Mouse (Mus musculus): ENCODE measurements around the gene Lurap1.

Lurap1 gene

GRCm38 (mm10) chr4:116151238-116151637 is at the start of gene Lurap1:
Gene Lurap1, minus strand, starts transcription at chr4:116151338.
- DNase-seq: no peak

DNA sequence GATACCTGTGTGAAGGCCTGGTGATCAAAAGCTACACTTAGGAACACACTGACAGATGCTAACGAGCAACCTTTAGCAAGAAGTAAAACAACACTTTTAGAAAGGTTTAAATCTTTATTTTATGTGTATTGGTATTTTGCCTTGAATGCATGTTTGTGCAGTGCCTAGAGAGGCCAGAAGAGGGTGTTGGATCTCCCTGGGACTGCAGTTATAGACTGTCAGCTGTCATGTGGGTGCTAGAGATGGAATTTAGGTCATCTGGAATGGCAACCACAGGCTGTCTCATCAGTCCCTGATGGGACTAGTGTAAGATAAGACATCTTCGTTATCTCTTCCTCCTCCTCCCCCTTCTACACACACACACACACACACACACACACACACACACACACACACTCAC is 47.3 kb upstream of the Lurap1 start:
- DNase-seq: no peak

DNA sequence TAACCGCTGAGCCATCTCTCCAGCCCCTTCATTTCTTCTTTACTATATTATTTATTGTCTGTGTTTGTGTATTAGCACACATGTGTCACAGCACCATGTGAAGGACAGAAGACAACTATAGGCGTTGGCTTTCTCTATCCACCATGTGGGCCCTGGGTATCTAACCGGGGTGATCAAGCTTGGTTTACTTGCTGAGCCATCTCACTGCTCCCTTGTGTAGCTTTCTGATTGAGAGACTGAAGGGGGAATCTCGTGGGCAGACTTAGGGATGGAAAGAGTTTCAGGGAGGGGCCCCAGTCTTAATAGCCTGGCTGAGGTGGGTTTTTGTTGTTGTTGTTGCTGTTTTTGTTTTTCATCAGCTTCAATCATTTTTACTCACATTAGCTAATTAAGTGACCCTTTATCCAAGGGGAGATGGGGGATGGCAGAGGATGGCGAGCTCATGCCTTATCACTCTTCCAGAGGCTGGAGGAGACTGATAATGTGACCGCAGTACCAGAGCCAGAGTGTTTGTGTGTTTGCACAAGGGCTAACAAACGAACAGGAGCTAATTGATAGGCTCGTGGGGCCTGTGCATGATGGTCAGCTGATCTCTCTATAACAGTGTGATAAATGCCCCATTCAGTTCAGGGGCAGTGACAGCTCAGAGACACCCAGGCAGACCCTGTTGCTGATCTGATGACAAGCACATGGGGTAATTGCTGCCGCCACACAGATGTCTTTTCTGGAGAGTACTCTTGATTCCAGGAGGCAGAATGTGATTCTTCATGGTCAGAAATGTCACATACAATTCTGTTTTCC is 42.6 kb upstream of the Lurap1 start:
- DNase-seq: no peak

DNA sequence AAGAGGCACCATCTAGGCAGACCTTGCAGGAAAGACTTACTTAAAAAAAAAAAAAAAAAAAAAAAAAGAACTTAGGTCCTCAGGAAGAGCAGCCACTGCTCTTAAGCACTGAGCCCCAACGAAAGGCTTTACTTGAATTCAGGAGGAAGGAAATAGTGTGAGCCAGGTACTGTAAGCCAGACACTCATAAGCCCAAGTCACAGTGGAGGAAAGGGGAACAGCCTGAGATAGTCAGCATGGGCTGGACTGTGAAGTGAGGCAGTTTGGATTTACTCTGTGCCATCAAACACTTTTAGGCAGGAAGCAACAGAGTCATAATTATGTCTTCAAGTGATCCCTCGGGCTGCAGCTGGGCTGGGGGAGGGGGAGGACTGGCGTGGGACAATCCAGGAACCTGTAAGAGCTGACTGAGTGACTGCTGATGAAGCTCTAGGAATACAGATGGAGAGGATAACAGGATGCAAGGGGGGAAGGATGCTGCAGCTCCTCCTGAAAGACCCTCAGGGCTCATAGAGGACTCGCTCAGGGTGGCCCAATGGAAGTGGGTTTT is 41.2 kb upstream of the Lurap1 start:
- no peak for DNase-seq

DNA sequence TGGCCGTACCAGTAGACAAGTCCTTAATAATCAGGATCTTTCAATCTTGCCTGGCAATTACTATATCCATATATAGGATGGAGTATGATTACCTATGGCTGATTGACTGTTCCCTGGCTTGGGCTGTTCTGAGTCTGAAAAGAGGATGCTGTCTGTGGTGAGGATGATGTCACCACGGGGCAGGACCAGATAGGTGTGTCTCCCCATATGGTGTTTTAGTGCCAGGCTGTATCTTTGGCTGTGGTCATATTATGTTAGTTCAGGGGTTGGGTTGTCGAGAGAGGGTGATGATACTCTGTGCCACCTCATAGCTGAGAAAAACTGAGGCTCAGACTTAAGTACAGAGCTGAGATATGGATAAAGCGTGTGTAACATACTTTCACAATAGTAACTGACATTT is 33.9 kb upstream of the Lurap1 start:
- no peak for DNase-seq

DNA sequence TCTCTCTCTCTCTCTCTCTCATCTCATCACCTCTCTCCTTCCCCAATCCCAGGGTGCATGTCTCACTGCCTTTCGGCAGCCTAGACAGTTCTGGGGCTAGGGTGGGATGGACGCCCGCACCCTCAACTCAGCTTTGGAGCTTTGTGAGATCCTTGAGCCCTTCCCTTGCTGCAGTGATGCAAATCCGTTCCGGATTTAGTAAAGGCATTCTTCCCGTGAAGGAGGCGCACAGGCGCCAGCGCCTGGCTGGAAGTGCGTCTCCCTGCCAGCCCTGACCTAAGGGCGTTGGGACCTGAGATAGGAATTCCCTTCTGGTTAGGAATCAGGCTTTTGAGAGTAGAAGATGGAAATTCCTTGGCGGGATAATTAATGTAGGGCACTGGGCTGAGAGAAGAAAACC is 31.6 kb upstream of the Lurap1 start:
- DNase-seq: peak; percentile 53

DNA sequence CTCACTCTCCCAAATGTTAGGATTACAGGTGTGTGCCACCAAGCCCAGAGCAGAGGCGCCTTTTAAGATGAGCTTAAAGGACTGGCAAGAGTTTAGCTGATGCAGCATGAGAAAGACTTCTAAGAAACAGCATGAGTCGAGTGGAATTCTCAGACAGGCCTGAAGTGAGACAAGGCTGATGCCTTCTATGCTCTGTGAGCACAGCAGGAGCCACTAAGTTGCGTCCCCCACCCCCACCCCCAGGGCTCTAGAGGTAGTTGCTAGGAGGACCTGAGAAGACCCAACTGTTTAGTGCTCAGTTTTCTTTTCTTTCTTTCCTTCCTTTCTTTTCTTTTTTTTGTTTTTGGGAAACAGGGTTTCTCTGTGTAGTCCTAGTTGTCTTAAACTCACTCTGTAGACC is 30.9 kb upstream of the Lurap1 start:
- DNase-seq: no peak

DNA sequence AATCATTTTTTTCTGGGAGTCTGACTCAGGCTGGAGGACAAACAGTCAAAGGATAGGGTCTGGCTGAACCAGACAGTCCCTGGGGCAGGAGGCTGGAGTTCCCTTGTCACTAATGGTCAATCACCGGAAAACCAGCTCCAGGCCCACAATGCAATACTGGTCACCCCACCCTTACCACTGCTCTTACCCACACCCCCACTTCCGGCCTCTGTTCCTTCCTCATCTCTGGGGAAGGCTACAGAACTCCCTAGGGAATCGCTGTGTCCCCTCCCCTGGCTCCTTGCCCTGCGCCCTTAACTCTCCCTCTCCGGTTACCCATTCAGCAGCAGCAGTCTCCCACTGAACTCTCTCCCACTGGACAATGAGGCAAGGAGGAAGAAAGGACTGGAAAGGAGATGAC is 26.0 kb upstream of the Lurap1 start:
- DNase-seq: no peak

GRCm38 (mm10) chr4:116176543-116176988 is 25.4 kb upstream of the Lurap1 start:
- peak; percentile 82 for DNase-seq

DNA sequence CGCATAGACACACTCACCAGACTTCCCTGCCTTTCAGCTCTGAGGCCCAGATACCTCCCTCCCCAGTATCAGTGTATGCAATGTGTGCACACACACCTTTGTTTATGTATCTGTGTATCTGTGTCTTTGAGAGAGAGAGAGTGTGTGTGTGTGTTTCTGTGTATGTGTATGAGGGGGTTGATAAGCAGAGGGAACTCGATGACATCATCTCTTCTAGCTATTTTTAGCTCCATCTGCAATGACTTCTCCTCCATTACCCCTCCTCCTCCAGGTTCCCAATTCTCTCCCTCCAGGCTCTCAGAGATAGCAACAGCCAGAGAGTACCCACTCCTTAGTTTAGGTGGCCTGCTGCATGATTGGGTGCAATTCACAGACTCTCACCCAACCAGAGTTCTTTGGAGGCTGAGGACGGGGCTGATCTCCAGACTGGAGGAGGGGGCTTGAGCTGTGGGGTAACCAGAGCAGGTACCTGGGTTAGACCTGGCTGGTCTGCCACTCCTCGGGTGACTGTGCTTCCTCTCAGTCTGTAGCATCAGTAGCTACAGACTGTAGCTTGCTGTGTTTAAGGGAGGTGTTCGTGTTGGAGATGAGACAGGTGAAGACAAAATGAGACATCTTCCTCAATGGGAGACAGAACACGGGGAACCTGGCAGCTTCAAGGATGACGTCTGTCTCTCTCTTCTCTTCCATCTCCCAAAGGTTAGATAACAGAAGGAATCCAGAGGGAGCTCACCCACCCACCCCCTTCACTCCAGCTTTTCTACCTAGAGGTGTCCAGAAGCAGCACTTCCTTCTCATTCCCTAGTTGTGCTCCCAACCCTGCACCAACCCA is 24.8 kb upstream of the Lurap1 start:
- peak; percentile 70 for DNase-seq

DNA sequence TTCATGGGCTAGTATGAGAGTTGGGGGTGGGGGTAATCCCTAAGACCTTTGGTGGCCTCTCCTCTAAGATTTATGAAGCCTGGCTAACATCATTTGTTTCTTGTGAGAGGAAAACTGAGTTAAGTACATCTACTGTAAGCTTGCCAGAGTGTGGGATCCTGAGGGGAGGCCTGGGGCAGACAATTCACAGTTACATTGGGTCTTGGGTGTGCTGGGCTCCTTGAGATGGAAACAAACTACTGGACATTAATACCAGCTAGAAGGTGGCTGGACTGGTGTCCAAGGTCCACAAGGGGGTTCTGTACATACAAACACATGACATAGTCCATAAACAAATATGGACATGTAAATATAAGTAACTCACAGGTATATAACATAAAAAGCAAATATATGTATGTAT is 24.0 kb upstream of the Lurap1 start:
- no peak for DNase-seq

GRCm38 (mm10) chr4:116174466-116175116 is 23.5 kb upstream of the Lurap1 start:
- DNase-seq: no peak

- DNase-seq: no peak
Observed at GRCm38 (mm10) chr4:116173752-116174151, 22.6 kb upstream of the Lurap1 start.

- DNase-seq: no peak
Observed at GRCm38 (mm10) chr4:116173072-116173471, 21.9 kb upstream of the Lurap1 start, which contains the start of the genes 1700042G07Rik and Gm49337. Gene 1700042G07Rik, plus strand, starts transcription at chr4:116173372. Gene Gm49337, plus strand, starts transcription at chr4:116173384.

- DNase-seq: no peak
Observed at GRCm38 (mm10) chr4:116169353-116169672, 18.2 kb upstream of the Lurap1 start.

DNA sequence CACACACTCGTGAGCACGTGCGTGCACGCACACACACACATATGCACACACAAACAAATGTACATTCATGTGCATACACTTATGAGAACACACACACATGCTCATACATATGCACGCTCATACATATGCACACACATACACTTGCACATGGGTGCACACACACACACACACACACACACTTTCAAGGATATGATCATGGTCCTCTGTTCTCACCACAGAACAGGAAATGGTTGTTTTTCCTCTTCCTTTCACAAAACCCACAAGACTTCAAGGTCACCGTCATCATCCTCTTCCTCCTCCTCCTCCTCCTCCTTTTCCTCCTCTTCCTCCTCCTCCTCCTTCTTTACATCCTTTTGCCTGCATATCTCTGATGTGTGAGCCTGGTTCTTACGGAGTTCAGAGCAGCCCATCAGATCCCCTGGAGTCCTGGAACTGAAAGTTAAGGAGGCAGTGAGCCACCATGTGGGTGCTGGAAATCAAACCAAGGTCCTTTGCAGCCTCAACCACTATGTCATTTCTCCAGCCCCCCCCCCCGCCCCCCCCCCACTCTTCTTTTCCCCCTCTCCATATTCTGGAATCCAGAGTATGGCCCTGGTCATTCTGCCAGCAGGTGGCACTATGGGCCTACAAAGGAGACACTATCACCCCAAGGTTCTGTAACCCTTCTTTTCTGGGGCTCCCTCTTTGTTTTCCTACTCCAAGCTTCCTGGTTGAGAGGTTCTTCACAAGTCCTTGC is 17.6 kb upstream of the Lurap1 start:
- DNase-seq: peak; percentile 63

DNA sequence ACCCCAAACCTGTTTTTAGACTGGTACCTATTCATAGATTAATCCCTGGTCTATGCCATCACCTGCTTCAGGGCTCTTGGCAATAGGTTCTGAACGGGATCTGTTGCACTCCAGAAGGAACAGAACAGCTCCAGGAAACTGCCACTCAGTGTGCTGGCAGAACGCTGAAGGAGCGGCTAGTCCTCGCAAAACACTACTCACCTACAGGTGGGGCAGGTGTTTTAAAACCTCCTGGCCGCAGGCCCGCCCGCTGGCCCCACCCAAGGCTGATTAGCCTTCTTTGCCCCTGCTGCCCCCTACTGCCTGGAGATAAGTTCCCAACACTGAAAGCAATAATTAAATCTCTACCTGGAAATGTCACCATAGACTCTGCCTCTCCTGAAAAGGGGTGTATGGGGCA is 16.3 kb upstream of the Lurap1 start, which contains the start of gene Tspan1:
Gene Tspan1 (minus strand): TSS at position 198 of the 400 bp plus-strand sequence.
- DNase-seq: no peak

DNA sequence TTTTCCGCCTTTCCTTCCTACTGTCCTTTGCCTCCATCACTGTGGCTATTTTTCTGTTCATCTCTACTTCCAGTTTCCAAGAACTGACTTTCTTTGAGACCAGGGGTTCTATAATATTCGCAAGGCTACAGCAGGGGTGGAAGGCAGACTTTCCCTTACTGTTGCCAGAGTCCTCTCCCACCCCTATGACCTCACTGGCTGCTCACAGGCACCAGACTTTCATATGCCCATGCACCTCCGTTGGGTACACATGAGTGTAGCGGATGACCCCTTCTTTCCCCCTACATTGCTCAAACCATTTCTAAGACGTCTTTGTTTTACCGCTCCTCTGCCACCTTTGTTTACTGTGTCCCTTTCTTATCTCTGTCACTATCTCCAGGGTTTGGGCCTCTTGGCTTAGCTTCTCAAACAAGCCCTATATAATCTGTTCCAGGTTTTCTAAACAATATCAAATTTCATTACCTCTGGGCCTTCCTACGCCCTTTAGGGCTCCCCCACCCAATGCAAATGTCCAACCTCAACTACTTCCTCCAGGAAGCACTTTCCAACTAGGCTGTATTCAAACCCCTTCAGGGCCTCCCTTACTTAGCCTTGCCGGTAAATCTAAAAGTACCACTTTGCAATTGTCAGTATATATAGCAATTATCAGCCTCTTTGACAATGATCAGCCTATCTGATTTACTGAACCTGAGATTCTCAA is 14.7 kb upstream of the Lurap1 start:
- no peak for DNase-seq

- DNase-seq: no peak
Observed at GRCm38 (mm10) chr4:116164759-116165554, 13.8 kb upstream of the Lurap1 start.

DNA sequence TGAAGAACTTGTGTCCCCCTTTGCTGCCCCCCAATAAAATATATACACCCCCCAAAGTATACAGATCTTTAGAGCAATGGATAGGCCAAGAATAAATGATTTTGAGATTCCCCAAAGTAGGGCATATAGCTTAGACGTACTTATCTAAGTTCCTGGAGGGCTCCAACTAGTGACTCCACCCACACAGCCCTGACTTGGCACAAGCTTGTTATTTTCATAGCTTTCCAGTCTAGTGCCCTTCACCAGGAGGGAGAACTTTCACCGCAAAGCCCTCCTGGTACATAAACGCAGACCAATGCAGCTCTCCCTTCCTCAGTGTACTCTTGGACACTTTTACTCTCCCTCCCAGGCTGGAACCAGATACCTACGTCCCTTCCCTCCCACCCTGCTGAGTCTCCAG is 11.0 kb upstream of the Lurap1 start:
- no peak for DNase-seq

DNA sequence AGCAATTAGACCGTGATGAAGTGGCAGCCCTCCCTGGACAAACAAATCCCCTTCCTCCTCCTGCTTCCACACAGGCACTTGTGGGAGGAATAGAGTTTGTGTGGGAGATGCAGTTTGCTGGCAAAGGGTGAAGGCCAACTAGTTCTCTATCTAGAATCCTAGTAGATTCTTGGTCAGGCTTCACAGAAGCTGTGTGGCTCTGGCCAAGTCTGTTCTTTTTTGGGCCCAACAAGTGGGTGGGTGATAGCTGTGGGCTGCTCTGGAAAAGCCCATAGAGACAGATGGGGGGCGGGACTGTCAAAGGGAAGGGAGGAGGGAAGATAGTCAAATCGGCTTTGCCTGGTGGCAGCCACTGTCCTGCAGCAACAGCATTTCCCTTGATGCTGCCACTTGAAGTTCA is 9.6 kb upstream of the Lurap1 start:
- peak; percentile 83 for DNase-seq
